Mouse (Mus musculus): Measurements from ENCODE around the gene Gpc6. TPM values are rescaled to one million over a fixed set of nuclear protein-coding genes. Genes with fewer than 3 reads are reported as not detected.

Gpc6 gene
- polyA plus RNA-seq, 1 experiment from 2014 or later, result 14.5 TPM

- no peak for ATAC-seq (ENCODE audit: insufficient number of reproducible peaks, insufficient read depth, low FRiP score, low read depth)
Observed at GRCm38 (mm10) chr14:117239694-117240427, 314.7 kb downstream of the Gpc6 start.

GRCm38 (mm10) chr14:117245631-117246030 is 320.5 kb downstream of the Gpc6 start:
- Histone ChIP-seq H3K4me2 (ENCODE audit: low read length) (no peak overlapping the region), H3K27ac (replicated peaks in 1 of 2; ENCODE audit: control insufficient read depth in 1 of 2, insufficient read depth in 1 of 2, low read depth in 2 of 2, low read length in 2 of 2) (no peak overlapping the region), H3K9ac (ENCODE audit: low read length) (no peak overlapping the region), H3K4me3 (ENCODE audit: control insufficient read depth in 1 of 2, insufficient read depth in 1 of 2, low read depth in 1 of 2, low read length in 2 of 2) (no peak overlapping the region), H3K36me3 (ENCODE audit: control insufficient read depth, insufficient read depth, low read length) (no peaks in the 10 kb centered on the region), H3K27me3 (ENCODE audit: control insufficient read depth, insufficient read depth, low read length) (no peaks in the 10 kb centered on the region), H3K9me3 (ENCODE audit: control insufficient read depth, low read length) (no peaks in the 10 kb centered on the region), H3K4me1 (ENCODE audit: control insufficient read depth in 2 of 2, insufficient read depth in 2 of 2, low read length in 2 of 2) (no peaks in the 10 kb centered on the region)
- WGBS, result 82% methylated on average over 3 of the region's 3 CpGs
- no peak for ATAC-seq (ENCODE audit: insufficient number of reproducible peaks, insufficient read depth, low FRiP score, low read depth)

More at GRCm38 (mm10) chr14:117239694-117240427, 314.7 kb downstream of the Gpc6 start:
- H3K4me2 ChIP-seq (ENCODE audit: low read length), result no peak overlapping the region
- H3K9me3 ChIP-seq (ENCODE audit: control insufficient read depth, low read length), result no peaks in the 10 kb centered on the region
- H3K36me3 ChIP-seq (ENCODE audit: control insufficient read depth, insufficient read depth, low read length), result no peaks in the 10 kb centered on the region
- H3K4me3 ChIP-seq (ENCODE audit: control insufficient read depth in 1 of 2, insufficient read depth in 1 of 2, low read depth in 1 of 2, low read length in 2 of 2), result no peak overlapping the region
- H3K27me3 ChIP-seq (ENCODE audit: control insufficient read depth, insufficient read depth, low read length), result no peaks in the 10 kb centered on the region
- H3K4me1 ChIP-seq (ENCODE audit: control insufficient read depth in 2 of 2, insufficient read depth in 2 of 2, low read length in 2 of 2), result no peaks in the 10 kb centered on the region
- H3K27ac ChIP-seq (replicated peaks in 1 of 2; ENCODE audit: control insufficient read depth in 1 of 2, insufficient read depth in 1 of 2, low read depth in 2 of 2, low read length in 2 of 2), result no peak overlapping the region
- 81% methylated on average over 8 of the region's 8 CpGs for WGBS
- H3K9ac ChIP-seq (ENCODE audit: low read length), result no peak overlapping the region

- no peak for ATAC-seq (ENCODE audit: insufficient number of reproducible peaks, insufficient read depth, low FRiP score, low read depth)
- Histone ChIP-seq H3K27ac (replicated peaks in 1 of 2; ENCODE audit: control insufficient read depth in 1 of 2, insufficient read depth in 1 of 2, low read depth in 2 of 2, low read length in 2 of 2) (no peak overlapping the region), H3K4me2 (ENCODE audit: low read length) (no peak overlapping the region), H3K4me3 (ENCODE audit: control insufficient read depth in 1 of 2, insufficient read depth in 1 of 2, low read depth in 1 of 2, low read length in 2 of 2) (no peak overlapping the region), H3K36me3 (ENCODE audit: control insufficient read depth, insufficient read depth, low read length) (no peaks in the 10 kb centered on the region), H3K27me3 (ENCODE audit: control insufficient read depth, insufficient read depth, low read length) (no peaks in the 10 kb centered on the region), H3K9me3 (ENCODE audit: control insufficient read depth, low read length) (no peaks in the 10 kb centered on the region), H3K9ac (ENCODE audit: low read length) (no peak overlapping the region), H3K4me1 (ENCODE audit: control insufficient read depth in 2 of 2, insufficient read depth in 2 of 2, low read length in 2 of 2) (no peaks in the 10 kb centered on the region)
- 68% methylated on average over 4 of the region's 4 CpGs for WGBS
Observed at GRCm38 (mm10) chr14:117256192-117256591, 331.1 kb downstream of the Gpc6 start.

GRCm38 (mm10) chr14:117265653-117266052 is 340.5 kb downstream of the Gpc6 start:
- H3K9me3 ChIP-seq (ENCODE audit: control insufficient read depth, low read length), result no peaks in the 10 kb centered on the region
- no peak for ATAC-seq (ENCODE audit: insufficient number of reproducible peaks, insufficient read depth, low FRiP score, low read depth)
- no peaks in the 10 kb centered on the region for H3K27me3 ChIP-seq (ENCODE audit: control insufficient read depth, insufficient read depth, low read length)
- H3K4me2 ChIP-seq (ENCODE audit: low read length), result no peak overlapping the region
- no peaks in the 10 kb centered on the region for H3K36me3 ChIP-seq (ENCODE audit: control insufficient read depth, insufficient read depth, low read length)
- H3K9ac ChIP-seq (ENCODE audit: low read length), result no peak overlapping the region
- no peak overlapping the region for H3K27ac ChIP-seq (replicated peaks in 1 of 2; ENCODE audit: control insufficient read depth in 1 of 2, insufficient read depth in 1 of 2, low read depth in 2 of 2, low read length in 2 of 2)
- H3K4me1 ChIP-seq (ENCODE audit: control insufficient read depth in 2 of 2, insufficient read depth in 2 of 2, low read length in 2 of 2), result no peaks in the 10 kb centered on the region
- no peak overlapping the region for H3K4me3 ChIP-seq (ENCODE audit: control insufficient read depth in 1 of 2, insufficient read depth in 1 of 2, low read depth in 1 of 2, low read length in 2 of 2)

GRCm38 (mm10) chr14:117267823-117268601 is 342.9 kb downstream of the Gpc6 start:
- no peak overlapping the region for H3K4me2 ChIP-seq (ENCODE audit: low read length)
- ATAC-seq (ENCODE audit: insufficient number of reproducible peaks, insufficient read depth, low FRiP score, low read depth), result no peak
- no peak overlapping the region for H3K9ac ChIP-seq (ENCODE audit: low read length)
- H3K9me3 ChIP-seq (ENCODE audit: control insufficient read depth, low read length), result no peaks in the 10 kb centered on the region
- 45% methylated on average over 3 of the region's 3 CpGs for WGBS
- H3K27me3 ChIP-seq (ENCODE audit: control insufficient read depth, insufficient read depth, low read length), result no peaks in the 10 kb centered on the region
- no peaks in the 10 kb centered on the region for H3K4me1 ChIP-seq (ENCODE audit: control insufficient read depth in 2 of 2, insufficient read depth in 2 of 2, low read length in 2 of 2)
- no peak overlapping the region for H3K4me3 ChIP-seq (ENCODE audit: control insufficient read depth in 1 of 2, insufficient read depth in 1 of 2, low read depth in 1 of 2, low read length in 2 of 2)
- H3K36me3 ChIP-seq (ENCODE audit: control insufficient read depth, insufficient read depth, low read length), result no peaks in the 10 kb centered on the region
- H3K27ac ChIP-seq (replicated peaks in 1 of 2; ENCODE audit: control insufficient read depth in 1 of 2, insufficient read depth in 1 of 2, low read depth in 2 of 2, low read length in 2 of 2), result no peak overlapping the region

- Histone ChIP-seq H3K9ac (ENCODE audit: low read length) (no peak overlapping the region), H3K4me2 (ENCODE audit: low read length) (no peak overlapping the region), H3K9me3 (ENCODE audit: control insufficient read depth, low read length) (no peaks in the 10 kb centered on the region), H3K27me3 (ENCODE audit: control insufficient read depth, insufficient read depth, low read length) (no peaks in the 10 kb centered on the region), H3K4me1 (ENCODE audit: control insufficient read depth in 2 of 2, insufficient read depth in 2 of 2, low read length in 2 of 2) (no peaks in the 10 kb centered on the region), H3K27ac (replicated peaks in 1 of 2; ENCODE audit: control insufficient read depth in 1 of 2, insufficient read depth in 1 of 2, low read depth in 2 of 2, low read length in 2 of 2) (no peak overlapping the region), H3K4me3 (ENCODE audit: control insufficient read depth in 1 of 2, insufficient read depth in 1 of 2, low read depth in 1 of 2, low read length in 2 of 2) (no peak overlapping the region), H3K36me3 (ENCODE audit: control insufficient read depth, insufficient read depth, low read length) (no peaks in the 10 kb centered on the region)
- ATAC-seq (ENCODE audit: insufficient number of reproducible peaks, insufficient read depth, low FRiP score, low read depth), result no peak
- WGBS, result 89% methylated on average over 3 of the region's 3 CpGs
Observed at GRCm38 (mm10) chr14:117283631-117284030, 358.5 kb downstream of the Gpc6 start.

- H3K27me3 ChIP-seq (ENCODE audit: control insufficient read depth, insufficient read depth, low read length), result no peaks in the 10 kb centered on the region
- 83% methylated on average over 4 of the region's 4 CpGs for WGBS
- no peak overlapping the region for H3K4me3 ChIP-seq (ENCODE audit: control insufficient read depth in 1 of 2, insufficient read depth in 1 of 2, low read depth in 1 of 2, low read length in 2 of 2)
- no peaks in the 10 kb centered on the region for H3K36me3 ChIP-seq (ENCODE audit: control insufficient read depth, insufficient read depth, low read length)
- no peak for ATAC-seq (ENCODE audit: insufficient number of reproducible peaks, insufficient read depth, low FRiP score, low read depth)
- H3K9ac ChIP-seq (ENCODE audit: low read length), result no peak overlapping the region
- H3K4me2 ChIP-seq (ENCODE audit: low read length), result no peak overlapping the region
- no peaks in the 10 kb centered on the region for H3K9me3 ChIP-seq (ENCODE audit: control insufficient read depth, low read length)
- no peaks in the 10 kb centered on the region for H3K4me1 ChIP-seq (ENCODE audit: control insufficient read depth in 2 of 2, insufficient read depth in 2 of 2, low read length in 2 of 2)
- no peak overlapping the region for H3K27ac ChIP-seq (replicated peaks in 1 of 2; ENCODE audit: control insufficient read depth in 1 of 2, insufficient read depth in 1 of 2, low read depth in 2 of 2, low read length in 2 of 2)
Observed at GRCm38 (mm10) chr14:117293746-117294145, 368.6 kb downstream of the Gpc6 start.

Measured in heart, embryonic 14.5 days (tissue).